Mouse (Mus musculus) right cerebral cortex, postnatal 36 days (tissue): ENCODE results near the gene Stard3.

ENCODE experiments used
- DNase-seq, 2 experiments: peaks; one replicate each; pipeline ENCODE4 v3.0.0; 2022; ENCODE audit warnings: low spot score in 2 of 2, mixed read lengths in 1 of 2

Stard3 gene

DNA sequence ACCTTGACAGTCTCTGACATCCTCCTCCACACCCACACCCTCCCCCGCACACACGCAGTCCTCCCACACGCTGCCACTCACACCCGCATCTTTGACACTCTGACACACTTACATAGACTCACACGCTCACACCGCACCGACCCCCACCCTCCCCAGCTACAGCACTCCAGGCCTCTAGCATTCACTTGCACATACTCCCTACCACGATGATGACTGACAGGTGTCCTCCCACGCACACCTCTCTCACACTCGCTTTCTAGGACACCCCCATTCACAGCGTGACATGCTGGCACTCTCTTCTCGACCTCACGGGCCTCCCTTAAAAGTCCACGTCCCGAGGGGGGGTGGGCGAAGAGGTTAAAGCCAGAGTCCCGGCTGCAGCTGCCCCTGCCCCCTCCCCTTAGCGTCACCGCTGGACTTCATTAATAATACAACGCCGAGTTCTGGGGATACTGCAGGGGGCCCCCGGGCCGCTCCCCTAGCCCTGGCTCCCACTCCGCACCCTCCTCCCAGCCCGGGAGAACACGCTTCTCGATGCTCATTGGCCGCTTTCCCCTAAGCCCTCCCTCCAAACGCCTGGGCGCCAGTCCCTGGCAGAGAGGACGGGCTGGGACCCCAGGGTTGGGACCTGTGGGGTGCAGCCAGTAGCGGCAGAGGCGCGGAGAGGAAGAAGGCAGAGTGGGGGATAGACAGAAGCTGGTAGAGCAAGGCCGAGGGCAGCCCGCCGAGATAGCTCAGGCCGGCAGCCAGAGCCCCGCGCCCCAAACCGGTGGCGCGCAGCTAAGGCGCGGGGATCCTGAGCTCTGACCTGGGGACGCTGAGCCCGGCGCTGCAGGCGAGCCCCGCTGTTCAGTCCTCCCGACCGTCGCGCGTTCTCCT is 9.8 kb upstream of the Stard3 start, which contains the start of gene Ppp1r1b:
TSS of gene Ppp1r1b (plus strand) at position 322 of the 879 bp plus-strand sequence.
- DNase-seq: peak in 1 of 2 experiments; percentile 71

DNA sequence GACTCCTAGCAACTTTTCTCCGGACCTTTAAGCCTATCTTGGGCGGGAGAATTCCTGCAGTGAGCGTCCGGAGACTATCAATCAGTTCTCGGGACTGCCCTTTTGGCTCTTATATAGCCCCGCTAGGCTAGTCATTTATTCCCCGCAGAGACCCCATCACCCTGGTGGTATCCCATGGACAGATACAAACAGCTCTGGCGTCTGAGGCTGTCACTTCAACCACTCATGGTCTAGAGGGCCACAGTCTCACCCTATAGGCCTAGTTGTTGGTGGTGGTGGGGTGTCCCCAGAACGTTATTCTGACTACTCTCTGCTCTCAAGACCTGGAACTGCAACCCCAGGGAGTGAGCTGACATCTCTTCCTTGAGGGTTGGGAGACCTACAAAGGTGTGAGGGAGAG is 8.9 kb upstream of the Stard3 start:
- no peak for DNase-seq

DNA sequence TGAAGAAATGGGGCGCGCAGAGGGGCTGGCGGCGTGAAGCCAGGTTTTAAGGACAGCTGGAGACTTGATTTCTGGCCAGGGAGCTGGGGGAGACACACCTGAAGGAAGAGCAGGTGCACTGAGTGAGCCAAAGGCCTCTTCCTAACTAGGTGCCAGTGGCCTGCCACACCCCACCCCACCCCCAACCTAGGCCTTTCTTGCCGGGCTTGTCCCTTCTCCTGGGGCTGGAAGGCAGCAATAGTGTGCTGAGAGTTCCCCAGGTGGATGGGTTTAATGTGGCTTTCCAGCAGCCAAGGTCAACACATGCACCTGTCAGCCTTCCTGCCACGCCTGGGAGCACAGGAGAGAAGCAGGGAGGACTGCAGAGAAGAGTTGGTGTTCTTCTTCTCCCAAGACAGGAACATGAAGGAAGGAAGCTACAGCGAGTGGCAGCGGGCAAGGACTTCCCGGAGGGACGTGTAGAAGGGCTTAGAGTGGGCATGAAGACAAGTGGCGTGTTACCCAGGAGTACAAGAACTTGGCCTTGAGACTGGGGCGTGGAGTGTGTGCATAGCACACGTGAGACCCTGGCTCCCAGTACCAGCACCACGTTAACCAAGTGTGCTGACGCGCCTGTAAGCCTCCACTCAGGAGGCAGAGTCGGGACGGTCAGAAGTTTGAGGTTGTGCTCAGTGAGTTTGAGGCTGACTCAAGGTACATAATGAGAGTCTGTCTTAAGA is 5.7 kb upstream of the Stard3 start:
- DNase-seq: no peak

DNA sequence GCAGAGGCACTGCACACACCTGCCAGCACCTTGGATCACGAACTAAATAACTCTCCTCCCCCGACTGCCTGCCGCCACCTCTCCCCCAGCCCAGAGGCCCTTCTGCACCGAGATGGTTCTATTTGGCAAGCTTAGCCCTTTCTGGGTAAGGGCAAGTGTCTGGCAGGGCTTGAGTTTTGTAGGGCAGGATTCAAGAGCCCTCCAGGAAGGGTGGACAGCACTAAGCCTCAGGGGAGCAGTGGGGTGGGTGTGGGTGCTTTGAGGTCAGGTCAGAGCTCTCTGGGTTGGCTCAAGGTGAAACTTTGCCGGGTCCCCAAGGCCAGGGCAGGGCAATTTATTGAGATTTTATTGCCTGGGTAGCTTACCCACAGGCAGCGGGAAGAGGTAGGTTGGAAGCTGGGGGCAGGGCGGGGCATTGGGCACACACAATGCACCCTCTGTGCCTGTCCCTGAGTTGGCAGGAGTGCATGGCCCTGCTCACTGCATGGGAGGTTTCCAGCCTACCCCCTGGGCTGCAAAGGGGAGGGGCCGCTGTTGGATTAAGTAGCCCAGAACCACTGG is 4.4 kb upstream of the Stard3 start:
- peak in 1 of 2 experiments; percentile 47 for DNase-seq

DNA sequence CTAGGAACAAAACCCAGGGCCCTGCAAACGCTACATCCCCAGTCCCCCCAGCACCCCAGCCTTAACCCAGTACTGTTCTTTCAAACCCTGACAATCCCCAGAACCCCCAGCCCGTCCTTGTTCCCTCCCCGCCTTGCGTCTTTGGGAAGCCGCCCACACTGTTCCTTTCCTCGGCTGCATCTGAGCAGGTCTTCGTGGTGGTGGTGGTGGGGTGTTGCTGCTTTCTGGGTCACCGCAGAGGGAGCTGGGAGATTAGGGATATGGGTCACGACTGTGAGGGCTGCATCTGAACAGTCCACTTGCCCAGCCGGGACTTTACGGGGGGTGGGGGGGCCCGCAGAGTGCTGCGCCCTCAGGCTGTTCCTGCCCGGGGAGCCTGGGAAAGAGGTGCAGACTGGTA is 3.7 kb upstream of the Stard3 start:
- peak in 1 of 2 experiments; percentile 75 for DNase-seq

DNA sequence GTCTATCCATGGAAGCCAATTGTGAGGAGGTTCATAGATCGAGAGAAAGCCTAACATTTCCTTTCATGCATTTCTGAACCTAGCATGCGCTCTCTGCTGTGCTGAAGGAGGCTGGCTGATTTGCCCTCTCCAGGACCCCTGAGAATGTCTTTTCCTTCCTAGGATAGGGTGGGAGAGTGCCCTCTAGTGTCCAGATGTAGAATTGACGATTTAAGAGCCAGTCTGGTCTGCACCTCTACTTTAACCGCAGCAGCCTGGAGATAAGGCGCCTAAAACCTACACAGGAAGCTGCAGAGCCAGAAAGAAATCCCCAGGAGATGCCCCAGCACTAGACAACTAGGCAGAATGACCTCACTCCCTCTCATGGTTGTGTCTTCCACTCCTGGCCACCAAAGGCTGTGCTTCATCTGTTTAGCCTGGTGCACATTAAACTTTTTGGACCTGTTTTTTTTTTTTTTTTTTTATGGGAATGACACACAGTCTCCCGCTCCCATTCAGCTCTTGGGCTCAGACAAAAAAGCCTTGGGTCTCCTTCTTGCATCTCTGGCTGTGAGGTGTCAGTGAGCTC is 2.4 kb upstream of the Stard3 start:
- no peak for DNase-seq

DNA sequence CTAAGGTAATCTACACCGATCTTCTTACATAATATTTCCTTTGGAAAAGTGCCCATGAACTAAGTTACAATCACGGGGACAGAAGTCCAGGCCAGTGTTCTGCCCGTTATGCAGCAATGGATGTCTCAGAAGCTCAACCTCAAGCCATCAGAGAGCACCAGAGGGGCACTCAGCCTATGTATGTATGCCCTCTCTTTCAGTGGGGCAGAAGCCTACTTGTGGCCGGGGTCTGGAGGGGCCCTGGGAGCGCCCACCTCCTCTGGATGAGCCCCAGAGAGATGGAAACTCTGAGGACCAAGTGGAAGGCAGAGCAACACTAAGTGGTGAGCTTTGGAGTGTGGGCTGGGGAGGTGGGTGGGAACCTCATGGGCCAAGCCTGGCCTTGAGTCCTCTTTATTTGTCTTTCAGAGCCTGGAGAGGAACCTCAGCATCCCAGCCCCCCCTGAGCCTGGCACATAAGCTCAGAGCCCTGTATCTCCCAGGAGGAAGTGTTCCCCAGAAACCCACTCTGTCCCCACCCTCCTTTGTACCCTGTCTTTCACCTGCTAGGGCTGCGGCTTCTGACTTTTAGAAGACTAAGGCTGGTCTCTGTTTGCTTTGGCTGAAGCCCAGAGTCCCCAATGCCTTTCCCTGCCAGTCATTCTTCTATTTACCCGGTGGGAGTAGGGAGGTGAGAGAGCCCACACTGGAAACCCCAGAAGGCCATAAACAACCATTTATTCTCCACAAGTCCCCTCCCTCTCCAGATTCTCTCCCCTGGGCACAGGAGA is 1.4 kb upstream of the Stard3 start:
- no peak for DNase-seq

DNA sequence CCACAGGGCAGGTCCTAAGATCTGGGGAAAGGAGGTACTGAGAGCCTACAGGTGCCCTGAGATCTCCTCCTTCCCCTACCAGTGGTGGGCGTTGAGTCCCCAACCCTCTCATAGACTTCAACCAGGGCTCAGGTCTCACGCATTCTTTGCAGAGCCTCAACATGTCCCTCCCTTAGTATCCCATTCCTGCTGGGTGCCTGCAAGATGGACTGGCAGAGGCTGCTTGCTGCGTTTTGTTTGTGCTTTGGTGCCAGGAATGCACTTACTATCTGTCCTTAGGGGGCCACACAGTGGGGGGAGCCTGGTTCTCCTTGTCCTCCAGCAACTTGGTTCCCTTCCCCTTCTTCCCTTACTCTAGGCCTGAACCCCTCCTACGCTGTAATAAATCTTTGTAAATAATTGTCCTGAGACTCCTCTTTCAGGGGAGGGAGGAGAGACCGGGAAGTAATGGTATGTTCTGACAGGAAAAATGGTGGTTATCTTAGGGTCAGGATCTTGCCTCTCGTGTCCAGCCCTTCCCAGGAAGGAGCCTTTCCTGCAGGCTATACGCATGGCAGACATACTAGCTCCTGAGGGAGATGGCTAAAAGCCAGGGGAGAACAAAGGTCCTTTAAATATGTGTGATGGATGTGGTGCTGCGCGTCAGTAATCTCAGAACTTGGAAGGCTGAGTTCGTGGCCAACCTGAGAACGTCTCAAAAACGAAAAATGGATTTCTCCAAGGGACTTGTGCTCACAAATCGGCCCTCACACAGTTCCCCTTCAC is 590 bp upstream of the Stard3 start:
- DNase-seq: no peak

DNA sequence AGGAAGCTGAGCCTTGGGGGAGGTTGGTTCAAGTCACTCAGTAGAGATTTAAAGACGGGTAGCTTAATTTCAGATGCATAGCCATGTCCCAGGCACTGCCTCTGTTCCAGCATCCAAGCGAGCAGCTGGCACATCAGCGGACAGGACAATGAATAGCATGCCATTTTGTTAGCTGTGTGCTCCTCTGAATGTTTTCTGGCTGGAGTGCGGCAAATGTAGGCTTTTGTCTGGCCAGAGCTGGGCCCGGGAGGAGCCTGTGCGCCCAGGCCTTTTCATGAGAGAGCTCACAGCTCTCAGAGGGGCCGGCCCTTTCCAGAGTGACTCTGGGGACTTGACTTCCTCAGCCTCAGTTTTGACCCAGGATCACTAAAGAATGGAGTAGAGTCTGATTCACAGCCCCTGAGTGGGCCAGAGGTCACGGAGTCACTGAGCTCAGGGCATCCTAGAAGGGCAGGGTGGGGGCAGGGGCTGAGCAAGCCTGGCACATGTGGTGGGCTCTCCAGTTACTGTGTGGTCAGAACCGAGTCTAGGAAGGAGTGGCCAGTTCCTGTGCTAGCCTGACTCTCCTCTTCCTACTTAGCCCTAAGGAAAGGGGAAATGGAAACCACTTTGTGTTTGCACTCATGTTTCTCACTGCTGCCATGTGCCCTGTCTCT is 2.8 kb downstream of the Stard3 start:
- no peak for DNase-seq

DNA sequence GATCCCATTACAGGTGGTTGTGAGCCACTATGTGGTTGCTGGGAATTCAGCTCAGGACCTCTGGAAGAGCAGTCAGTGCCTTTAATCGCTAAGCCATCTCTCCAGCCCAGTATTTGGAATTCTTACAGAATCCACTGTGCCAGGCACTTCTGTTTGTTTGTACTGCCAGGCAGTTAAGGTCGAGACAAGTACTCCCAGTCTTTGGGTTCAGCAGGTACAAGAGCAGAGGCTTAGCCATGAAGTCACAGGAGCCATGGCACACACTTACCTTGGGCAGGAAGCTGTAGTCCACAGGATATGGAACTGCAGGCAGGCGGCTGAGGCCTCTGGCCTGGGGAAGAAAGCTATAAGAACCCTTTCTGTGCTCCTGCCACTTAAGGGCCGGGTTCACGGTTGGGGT is 5.6 kb downstream of the Stard3 start:
- DNase-seq: no peak

DNA sequence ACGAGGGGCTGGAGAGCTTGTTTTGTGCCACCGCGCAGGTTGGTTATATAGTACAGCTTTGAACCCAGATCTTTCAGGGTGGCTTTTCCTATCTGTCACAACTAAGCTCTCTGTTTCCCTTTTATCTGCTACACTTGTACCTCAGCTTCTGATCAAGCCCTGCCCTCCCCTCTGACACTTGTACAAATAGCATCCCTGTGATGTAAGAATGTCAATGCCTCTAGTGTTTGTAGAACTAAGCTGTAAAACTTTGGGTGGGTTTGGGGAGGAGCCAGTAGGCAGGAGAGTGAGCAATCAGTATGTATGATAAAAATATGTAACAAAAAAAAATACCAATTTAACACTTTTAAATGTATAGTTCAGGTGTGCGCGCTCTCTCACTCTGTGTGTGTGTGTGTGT is 6.2 kb downstream of the Stard3 start:
- no peak for DNase-seq

DNA sequence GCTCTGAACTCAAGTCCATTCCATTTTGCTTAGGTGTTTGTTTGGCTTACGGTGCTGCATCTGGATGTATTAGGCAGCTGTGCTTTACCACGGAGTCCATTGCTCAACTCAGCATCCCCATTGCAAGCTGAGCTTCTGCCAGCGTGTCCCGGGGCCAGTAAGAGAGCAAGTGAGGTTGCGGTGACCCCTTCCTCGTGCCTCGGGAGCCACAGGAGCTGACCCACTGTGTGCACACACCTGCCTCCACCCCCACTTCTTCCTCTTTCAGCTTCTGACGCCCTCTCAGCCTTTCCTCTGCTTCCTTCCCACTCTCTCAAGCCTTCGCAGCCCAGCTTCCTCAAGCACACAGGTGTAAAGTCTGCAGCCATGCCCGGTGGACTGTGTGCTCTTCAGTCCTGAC is 8.1 kb downstream of the Stard3 start:
- DNase-seq: no peak

DNA sequence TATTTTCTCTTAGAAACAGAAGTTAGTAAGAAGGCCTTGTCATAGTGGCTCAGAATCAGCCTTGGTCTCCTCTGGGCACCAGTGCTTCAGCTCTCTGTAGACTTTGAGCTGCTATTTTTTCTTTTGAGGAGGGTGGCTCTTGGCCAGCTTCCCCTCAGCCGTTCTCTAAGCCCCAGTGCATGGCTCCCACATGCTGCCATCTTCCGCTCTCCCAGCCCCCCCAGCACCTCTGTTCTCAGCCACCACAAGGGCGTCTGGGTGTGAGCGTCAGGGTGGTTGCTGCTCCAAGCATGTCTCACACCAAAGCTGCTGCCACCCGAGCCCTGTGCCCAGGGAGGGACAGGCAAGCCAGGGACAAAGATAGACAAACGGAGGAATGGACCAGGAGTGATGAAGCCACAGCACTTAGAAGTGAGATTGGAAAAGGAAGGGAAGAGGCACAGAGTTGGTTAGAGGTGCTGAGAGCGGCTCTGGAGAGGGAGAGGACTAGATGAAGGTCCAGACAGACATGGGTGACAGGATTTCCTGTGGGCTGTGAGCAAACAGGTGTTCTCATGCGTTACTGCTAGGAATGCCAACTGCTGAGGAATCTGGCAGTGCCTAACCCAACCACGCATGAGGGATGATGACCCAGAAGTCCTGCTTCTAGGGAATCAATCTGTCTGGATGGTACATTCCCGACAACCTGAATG is 9.1 kb downstream of the Stard3 start:
- DNase-seq: peak in 1 of 2 experiments; percentile 59

DNA sequence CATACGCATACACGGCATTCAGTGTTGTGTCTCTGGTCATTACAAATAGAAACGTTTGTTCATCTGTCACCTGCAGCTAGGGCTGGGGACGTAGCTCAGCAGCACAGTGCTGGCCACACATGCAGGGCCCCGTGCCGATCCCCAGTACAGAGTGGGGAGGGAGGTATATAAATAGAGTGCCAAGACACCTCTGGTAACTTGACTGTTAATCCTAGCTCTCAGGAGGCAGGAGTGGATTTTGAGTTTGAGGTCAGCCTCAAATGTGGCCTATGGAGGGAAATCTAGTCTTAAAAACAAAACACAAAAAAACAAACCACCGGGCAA is 9.7 kb downstream of the Stard3 start:
- no peak for DNase-seq

DNA sequence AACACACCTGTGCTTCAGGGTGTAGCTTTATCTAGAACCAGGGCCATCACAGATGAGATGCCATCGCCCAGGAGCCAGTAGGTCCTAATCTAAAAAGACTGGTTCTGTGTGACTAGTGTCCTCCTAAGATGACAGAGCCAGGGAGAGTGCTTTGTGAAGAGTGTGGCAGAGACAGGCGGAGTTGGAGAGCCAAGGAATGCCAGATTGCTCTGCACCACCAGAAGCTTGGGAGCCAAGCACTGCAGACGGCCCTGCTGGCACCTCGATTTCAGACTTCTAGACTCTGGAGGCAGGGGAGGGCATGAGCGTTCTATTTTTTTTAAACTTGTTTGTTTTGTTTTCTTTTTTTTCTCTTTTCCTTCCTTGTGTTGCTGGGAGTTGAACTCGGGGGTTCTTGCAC is 11.2 kb downstream of the Stard3 start:
- no peak for DNase-seq

DNA sequence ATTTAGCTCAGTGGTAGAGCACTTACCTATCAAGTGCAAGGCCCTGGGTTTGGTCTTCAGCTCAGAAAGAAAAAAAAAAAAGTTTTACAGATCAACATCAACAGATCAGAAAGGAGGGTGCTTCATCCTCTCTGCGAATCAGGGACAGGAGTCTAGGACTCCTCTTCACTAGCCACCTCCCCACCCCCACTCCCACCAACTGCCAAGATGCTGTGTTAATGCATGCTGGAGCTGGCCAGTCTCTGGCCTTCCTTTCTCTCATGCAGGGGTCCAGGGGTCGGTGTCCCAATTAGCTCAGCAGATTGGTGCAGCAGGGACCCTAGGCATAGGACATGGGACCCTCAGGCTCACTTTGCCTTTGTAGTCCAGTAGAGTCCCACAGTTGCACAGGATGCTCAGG is 12.4 kb downstream of the Stard3 start:
- no peak for DNase-seq

DNA sequence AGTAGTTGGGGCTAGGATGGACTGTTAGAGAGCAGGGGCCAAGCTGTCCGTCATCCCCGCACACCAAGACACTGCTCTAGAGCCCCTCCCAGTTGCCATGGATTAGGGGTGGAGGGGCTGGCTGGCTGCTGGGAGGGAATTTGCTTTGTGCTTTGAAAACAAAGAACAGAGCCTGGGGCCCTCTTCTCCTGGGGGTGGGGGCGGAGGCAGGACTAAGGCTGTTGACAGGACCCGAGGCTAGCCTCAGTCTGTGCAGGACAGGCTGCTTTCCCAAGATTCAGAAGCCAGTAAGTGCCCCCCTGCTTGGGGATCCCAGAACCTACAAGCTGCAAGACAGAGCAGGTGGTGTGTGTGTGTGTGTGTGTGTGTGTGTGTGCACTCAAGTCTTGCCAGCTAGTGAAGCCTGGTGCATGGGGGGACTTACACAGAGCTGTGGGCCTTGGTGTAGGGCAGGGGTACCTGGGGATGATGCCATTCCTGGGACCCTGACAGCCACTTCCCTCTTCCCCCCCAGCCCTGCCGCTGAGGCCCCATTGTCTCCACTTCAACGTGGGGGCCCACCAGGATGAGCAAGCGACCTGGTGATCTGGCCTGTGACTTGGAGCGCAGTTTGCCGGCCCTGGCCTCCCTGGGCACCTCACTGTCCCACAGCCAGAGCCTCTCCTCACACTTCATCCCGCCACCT is 13.5 kb downstream of the Stard3 start:
- DNase-seq: no peak

DNA sequence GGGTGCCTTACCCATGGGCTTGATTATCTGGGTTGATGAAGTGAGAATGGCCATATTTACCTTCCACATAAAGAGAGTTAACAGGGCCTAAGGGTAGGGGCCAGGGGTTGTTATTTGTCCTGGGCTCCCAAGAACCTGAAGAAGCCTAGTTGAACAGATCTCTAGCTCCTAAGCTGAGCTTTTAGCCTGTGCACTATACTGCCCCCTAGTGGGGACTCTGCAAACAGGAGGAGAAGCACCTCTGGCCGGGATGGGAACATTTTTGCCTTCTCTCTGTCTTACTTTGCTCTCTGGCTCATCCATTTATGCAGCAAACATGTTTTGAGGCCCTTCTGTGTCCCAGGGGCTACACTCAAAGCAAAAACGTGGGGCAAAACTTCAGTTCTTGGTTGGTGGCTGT is 14.2 kb downstream of the Stard3 start:
- no peak for DNase-seq

DNA sequence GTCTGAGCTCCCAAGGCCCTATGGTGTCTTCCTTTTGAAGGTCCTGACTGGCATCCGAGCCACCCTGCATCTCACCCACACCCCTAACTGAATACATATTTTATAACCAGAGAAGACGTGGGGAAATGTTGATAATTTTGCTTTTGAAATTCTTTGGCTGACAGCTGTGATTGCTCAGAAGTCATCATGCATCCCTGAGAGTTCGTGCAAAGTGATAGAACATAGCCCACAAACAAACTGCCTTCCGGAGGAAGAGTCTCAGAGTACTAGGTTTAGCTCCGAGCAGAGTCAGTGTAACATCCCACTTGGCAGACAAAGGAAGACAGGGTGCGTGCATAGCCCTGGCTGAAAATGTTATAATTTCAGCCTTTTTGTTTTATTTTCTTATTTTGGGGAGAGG is 15.1 kb downstream of the Stard3 start:
- no peak for DNase-seq
